Mouse (Mus musculus): Measurements from ENCODE around the gene Usp19.

GRCm38 (mm10) chr9:108453458-108453857, 36.9 kb upstream of the Usp19 start:
- no peak for TF ChIP-seq CTCF (IDR thresholded peaks at IDR 0.05)
- no peak for TF ChIP-seq EP300 (IDR thresholded peaks at IDR 0.05)

Data from lung, postnatal 0 days (tissue).